Mouse (Mus musculus): ENCODE measurements at regions not wholly inside any gene's neighbourhood (a gene's known extent, or its start where the extent isn't known, plus 50 kb on each side); places are given as distances from the start of the nearest gene placed in this dataset.

DNA sequence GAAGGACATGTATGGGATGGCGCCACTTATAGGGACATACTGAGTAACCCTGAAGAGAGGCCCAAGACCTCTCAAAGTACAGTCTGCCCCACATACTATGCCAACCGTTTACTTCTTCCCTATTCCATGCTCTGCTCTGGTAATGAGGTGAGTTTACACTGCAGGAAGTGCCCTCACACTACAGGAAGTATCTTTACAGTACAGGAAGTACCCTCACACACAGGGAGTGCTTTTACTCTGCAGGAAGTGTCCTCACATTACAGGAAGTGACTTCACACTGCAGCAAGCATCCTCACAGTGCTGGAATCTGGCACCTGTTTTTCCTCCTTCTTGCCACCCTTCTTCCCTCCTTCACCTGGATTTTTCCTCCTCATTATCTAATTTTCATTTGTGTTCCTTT, 331.4 kb downstream of the Fam49a start:
- no peak for DNase-seq (ENCODE audit: extremely low read depth, low read depth, low spot score)

DNA sequence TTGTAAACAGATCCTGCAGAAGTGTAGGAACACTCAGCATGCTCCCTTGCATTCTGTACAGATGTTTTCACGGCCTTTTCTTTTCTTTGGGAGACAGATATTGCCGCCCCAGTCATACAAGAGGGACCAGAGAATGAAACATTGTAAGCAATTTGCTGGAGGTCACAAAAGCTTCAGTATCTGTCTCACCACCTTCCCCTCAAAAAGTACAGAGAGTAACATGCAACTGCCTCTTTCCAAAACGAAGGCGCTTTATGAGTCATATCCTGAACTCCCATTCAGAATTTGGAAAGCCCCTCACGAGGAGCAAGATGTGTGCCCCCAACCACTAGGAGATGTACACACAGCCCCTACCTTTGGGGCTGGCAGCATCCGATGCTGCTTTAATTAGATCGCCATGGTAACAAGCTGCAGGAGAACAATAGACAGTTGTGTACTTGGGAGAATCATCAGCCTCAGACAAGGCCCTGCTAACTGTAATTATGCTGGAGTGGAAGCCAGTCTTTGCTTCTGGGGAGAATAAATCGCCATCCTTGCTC, 328.9 kb downstream of the Fam49a start:
- no peak overlapping the region for H3K27ac ChIP-seq (replicated peaks; ENCODE audit: insufficient read depth, low read depth, low read length)
- TF ChIP-seq POLR2A (IDR thresholded peaks at IDR 0.05; ENCODE audit: extremely low read depth, insufficient read depth, low read length) (no peak), CTCF (IDR thresholded peaks at IDR 0.05; ENCODE audit: low read depth, low read length) (no peak)
- no peaks in the 10 kb centered on the region for H3K4me1 ChIP-seq (ENCODE audit: control insufficient read depth, insufficient read depth, low read length)
- H3K36me3 ChIP-seq (ENCODE audit: control insufficient read depth, insufficient read depth, low read length): no peaks in the 10 kb centered on the region
- no peaks in the 10 kb centered on the region for H3K27me3 ChIP-seq (ENCODE audit: control insufficient read depth, insufficient read depth, low read length)
- H3K9ac ChIP-seq (ENCODE audit: low read depth, low read length): no peak overlapping the region
- no peak for DNase-seq (ENCODE audit: extremely low read depth, low read depth, low spot score)
- H3K79me2 ChIP-seq (ENCODE audit: control insufficient read depth, insufficient read depth, low read length): no peaks in the 10 kb centered on the region
- WGBS: 85% methylated on average over 8 of the region's 8 CpGs
- no peak overlapping the region for H3K4me3 ChIP-seq (ENCODE audit: insufficient read depth, low read depth, low read length)

More for the DNA sequence above, 331.4 kb downstream of the Fam49a start:
- H3K4me1 ChIP-seq (ENCODE audit: control insufficient read depth, insufficient read depth, low read length): no peaks in the 10 kb centered on the region
- no peaks in the 10 kb centered on the region for H3K27me3 ChIP-seq (ENCODE audit: control insufficient read depth, insufficient read depth, low read length)
- no peaks in the 10 kb centered on the region for H3K79me2 ChIP-seq (ENCODE audit: control insufficient read depth, insufficient read depth, low read length)
- TF ChIP-seq CTCF (IDR thresholded peaks at IDR 0.05; ENCODE audit: low read depth, low read length) (no peak), POLR2A (IDR thresholded peaks at IDR 0.05; ENCODE audit: extremely low read depth, insufficient read depth, low read length) (no peak)
- 80% methylated on average over 2 of the region's 2 CpGs for WGBS
- H3K4me3 ChIP-seq (ENCODE audit: insufficient read depth, low read depth, low read length): no peak overlapping the region
- H3K36me3 ChIP-seq (ENCODE audit: control insufficient read depth, insufficient read depth, low read length): no peaks in the 10 kb centered on the region
- no peak overlapping the region for H3K27ac ChIP-seq (replicated peaks; ENCODE audit: insufficient read depth, low read depth, low read length)
- H3K9ac ChIP-seq (ENCODE audit: low read depth, low read length): no peak overlapping the region

- Histone ChIP-seq H3K79me2 (ENCODE audit: control insufficient read depth, insufficient read depth, low read length) (no peaks in the 10 kb centered on the region), H3K36me3 (ENCODE audit: control insufficient read depth, insufficient read depth, low read length) (no peaks in the 10 kb centered on the region), H3K27ac (replicated peaks; ENCODE audit: insufficient read depth, low read depth, low read length) (no peak overlapping the region), H3K9ac (ENCODE audit: low read depth, low read length) (no peak overlapping the region), H3K4me3 (ENCODE audit: insufficient read depth, low read depth, low read length) (no peak overlapping the region), H3K4me1 (ENCODE audit: control insufficient read depth, insufficient read depth, low read length) (no peaks in the 10 kb centered on the region), H3K27me3 (ENCODE audit: control insufficient read depth, insufficient read depth, low read length) (no peaks in the 10 kb centered on the region)
- TF ChIP-seq POLR2A (IDR thresholded peaks at IDR 0.05; ENCODE audit: extremely low read depth, insufficient read depth, low read length): no peak
- TF ChIP-seq CTCF (IDR thresholded peaks at IDR 0.05; ENCODE audit: low read depth, low read length): no peak
- DNase-seq (ENCODE audit: extremely low read depth, low read depth, low spot score): no peak
- WGBS: 90% methylated on average over 5 of the region's 5 CpGs
These were observed 326.9 kb downstream of the Fam49a start for GRCm38 (mm10) chr12:12588771-12589370.

DNA sequence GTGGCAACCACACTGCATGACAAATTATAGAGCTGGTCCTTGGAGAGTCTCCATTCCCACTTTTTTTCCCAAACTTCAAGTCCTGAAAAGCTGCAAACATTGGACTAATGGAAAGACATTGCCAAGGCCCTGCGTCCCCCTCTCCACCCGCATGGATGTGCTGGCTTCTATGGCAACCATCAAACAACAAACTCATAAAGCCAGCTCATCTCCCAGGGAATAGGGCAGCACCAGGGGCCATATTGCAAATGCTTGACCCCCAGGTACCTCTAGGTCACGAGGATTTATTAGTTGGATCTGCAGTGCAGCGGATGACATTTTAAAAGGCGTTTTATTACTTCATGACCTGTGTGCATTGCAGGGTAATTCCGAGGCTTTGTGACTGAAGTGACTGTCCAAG, 324.5 kb downstream of the Fam49a start:
- TF ChIP-seq POLR2A (IDR thresholded peaks at IDR 0.05; ENCODE audit: extremely low read depth, insufficient read depth, low read length) (no peak), CTCF (IDR thresholded peaks at IDR 0.05; ENCODE audit: low read depth, low read length) (no peak)

DNA sequence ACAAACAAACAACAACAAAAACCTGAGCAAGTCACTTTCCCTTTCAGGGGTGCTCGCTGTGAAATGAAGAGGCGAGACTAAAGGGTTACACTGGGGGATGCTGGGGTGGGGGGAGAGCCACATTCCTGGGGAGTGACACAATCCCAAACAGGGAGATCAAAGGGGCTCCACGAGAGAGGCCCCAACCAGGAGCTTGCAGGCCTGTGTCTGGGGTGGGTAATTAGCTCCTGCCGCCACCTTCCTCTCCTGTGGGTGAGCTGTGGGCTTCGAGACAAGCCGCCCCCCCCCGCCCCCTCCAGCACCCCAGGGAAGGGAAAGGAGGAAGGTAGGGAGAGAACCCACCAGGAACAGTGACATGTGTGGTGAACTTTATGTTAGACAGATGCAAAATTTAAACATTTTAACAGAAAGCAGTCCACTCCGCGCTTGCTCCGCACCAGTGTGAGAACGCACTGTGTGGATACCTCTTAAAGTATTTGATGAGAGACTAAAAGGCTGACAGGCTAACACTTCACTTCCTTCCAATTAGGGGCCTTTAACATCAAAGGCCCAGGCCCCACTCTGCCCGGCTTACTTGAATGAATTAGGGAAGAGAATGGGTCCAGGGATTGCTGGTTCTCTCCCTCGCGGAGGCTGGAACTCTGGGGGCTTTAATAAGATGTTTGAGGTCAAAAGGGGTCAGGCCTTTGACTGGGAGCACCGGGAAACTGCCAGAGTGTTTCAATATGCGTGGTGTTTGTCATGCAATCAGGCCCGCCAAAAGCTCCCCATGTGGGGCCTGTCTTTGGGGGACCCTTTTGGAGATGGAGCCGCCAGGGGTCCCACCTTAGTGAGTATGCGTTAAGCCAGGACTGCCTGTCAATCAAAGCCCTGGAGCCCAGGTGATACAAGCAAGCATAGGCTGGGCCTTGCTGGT, 319.6 kb downstream of the Fam49a start:
- Histone ChIP-seq H3K27me3 (ENCODE audit: control insufficient read depth, insufficient read depth, low read length) (no peaks in the 10 kb centered on the region), H3K4me3 (ENCODE audit: insufficient read depth, low read depth, low read length) (no peak overlapping the region), H3K36me3 (ENCODE audit: control insufficient read depth, insufficient read depth, low read length) (no peaks in the 10 kb centered on the region), H3K4me1 (ENCODE audit: control insufficient read depth, insufficient read depth, low read length) (no peaks in the 10 kb centered on the region), H3K27ac (replicated peaks; ENCODE audit: insufficient read depth, low read depth, low read length) (no peak overlapping the region), H3K79me2 (ENCODE audit: control insufficient read depth, insufficient read depth, low read length) (no peaks in the 10 kb centered on the region), H3K9ac (ENCODE audit: low read depth, low read length) (no peak overlapping the region)
- DNase-seq (ENCODE audit: extremely low read depth, low read depth, low spot score): no peak
- 63% methylated on average over 19 of the region's 19 CpGs for WGBS
- no peak for TF ChIP-seq CTCF (IDR thresholded peaks at IDR 0.05; ENCODE audit: low read depth, low read length)
- TF ChIP-seq POLR2A (IDR thresholded peaks at IDR 0.05; ENCODE audit: extremely low read depth, insufficient read depth, low read length): no peak

More for the DNA sequence above, 324.5 kb downstream of the Fam49a start:
- no peak for DNase-seq (ENCODE audit: extremely low read depth, low read depth, low spot score)
- no peaks in the 10 kb centered on the region for H3K36me3 ChIP-seq (ENCODE audit: control insufficient read depth, insufficient read depth, low read length)
- no peak overlapping the region for H3K9ac ChIP-seq (ENCODE audit: low read depth, low read length)
- H3K4me3 ChIP-seq (ENCODE audit: insufficient read depth, low read depth, low read length): no peak overlapping the region
- 92% methylated on average over 6 of the region's 6 CpGs for WGBS
- H3K79me2 ChIP-seq (ENCODE audit: control insufficient read depth, insufficient read depth, low read length): no peaks in the 10 kb centered on the region
- H3K4me1 ChIP-seq (ENCODE audit: control insufficient read depth, insufficient read depth, low read length): no peaks in the 10 kb centered on the region
- no peaks in the 10 kb centered on the region for H3K27me3 ChIP-seq (ENCODE audit: control insufficient read depth, insufficient read depth, low read length)
- H3K27ac ChIP-seq (replicated peaks; ENCODE audit: insufficient read depth, low read depth, low read length): no peak overlapping the region
